Mouse (Mus musculus): ENCODE measurements around the gene Ap2s1. TPM values are rescaled to one million over a fixed set of nuclear protein-coding genes. Genes with fewer than 3 reads are reported as not detected.
A peak's percentile ranks its signal among the peaks of the same experiment; 100 is the strongest.

Gene Ap2s1
- polyA plus RNA-seq, 1 experiment from 2014 or later = 287 TPM

DNA sequence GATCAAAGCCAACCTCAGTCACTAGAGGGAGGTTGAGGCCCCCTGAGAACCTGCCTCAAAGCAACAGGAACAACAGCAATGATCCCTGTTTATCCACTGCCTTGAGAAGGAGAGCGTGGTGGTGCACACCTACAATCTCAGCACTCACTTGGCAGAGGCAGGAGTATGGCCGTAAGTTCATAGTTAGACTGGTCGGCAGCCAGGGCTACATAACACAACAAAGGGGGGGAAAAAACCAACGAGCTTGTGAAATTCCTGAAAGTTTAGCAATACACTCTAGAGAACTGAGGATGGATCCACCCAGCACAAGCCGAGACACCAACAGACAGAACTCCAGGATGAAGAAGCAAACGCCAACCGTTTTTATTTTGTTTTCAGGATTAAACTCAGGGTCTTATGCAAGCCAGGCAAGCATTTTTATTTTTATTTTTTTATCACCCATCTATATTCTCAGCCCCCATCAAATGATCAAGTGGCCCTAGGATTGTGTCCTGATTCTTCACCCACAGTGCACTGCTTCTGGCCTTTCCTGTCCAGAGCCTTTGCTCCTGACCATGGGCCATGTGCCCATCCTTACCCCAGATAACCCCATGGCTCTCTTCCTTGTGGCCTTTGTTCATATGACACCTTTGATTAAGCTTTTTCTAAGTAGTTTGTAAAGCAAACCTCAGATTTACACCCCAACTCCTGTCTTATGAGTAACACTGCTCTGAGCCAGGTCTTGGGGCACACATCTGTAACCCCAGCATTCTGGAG is 25.4 kb downstream of the Ap2s1 start:
- no peaks in the 10 kb centered on the region for H3K27me3 ChIP-seq (ENCODE audit: insufficient read depth, low read length)
- ATAC-seq (ENCODE audit: insufficient read depth) (no peak), DNase-seq (no peak)
- H3K4me2 ChIP-seq = no peak overlapping the region
- H3K4me3 ChIP-seq (ENCODE audit: low read depth, low read length) = no peak overlapping the region
- TF ChIP-seq CTCF (IDR thresholded peaks at IDR 0.05; ENCODE audit: low read depth) = no peak
- H3K36me3 ChIP-seq (ENCODE audit: insufficient read depth) = no peaks in the 10 kb centered on the region
- H3K4me1 ChIP-seq (ENCODE audit: insufficient read depth) = peaks cover 6% of the 10 kb centered on the region
- 80% methylated on average over 7 of the region's 7 CpGs for WGBS
- no peak overlapping the region for H3K9ac ChIP-seq
- no peak overlapping the region for H3K27ac ChIP-seq (ENCODE audit: low read depth)
- no peaks in the 10 kb centered on the region for H3K9me3 ChIP-seq (ENCODE audit: low read depth, low read length)

GRCm38 (mm10) chr7:16766443-16766842 is 28.2 kb downstream of the Ap2s1 start:
- Histone ChIP-seq H3K4me1 (ENCODE audit: insufficient read depth) (no peaks in the 10 kb centered on the region; the same call in 1 of the 2 replicates), H3K27ac (ENCODE audit: low read depth) (no peak overlapping the region), H3K4me3 (ENCODE audit: low read depth, low read length) (no peak overlapping the region), H3K9me3 (ENCODE audit: low read depth, low read length) (no peaks in the 10 kb centered on the region), H3K36me3 (ENCODE audit: insufficient read depth) (no peaks in the 10 kb centered on the region), H3K4me2 (no peak overlapping the region), H3K27me3 (ENCODE audit: insufficient read depth, low read length) (no peaks in the 10 kb centered on the region), H3K9ac (no peak overlapping the region)
- ATAC-seq (ENCODE audit: insufficient read depth) = no peak
- WGBS = 42% methylated on average over 2 of the region's 2 CpGs
- no peak for DNase-seq
- TF ChIP-seq CTCF (IDR thresholded peaks at IDR 0.05; ENCODE audit: low read depth) = no peak

DNA sequence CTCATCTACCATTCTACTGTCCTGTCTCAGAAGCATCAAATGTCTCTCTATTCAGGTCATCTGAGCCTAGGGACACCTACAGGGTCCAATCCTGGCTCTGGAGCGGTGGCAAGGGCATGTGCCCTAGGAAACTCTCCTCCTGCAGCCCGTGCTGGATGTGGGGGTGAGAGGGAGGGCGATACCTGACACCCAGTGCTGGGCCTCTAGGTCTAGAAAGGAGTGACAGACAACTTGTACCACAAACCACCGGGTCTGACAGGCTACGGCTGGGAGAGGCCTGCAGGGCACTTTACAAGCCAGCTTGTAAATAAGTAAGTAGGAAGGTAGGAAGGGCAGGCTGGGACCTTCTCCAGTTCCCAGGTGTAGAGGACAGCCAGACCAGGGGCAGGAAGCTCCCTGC is 37.7 kb downstream of the Ap2s1 start:
- no peak for TF ChIP-seq CTCF (IDR thresholded peaks at IDR 0.05; ENCODE audit: low read depth)
- H3K27ac ChIP-seq (ENCODE audit: low read depth) = no peak overlapping the region
- no peak overlapping the region for H3K9ac ChIP-seq
- H3K4me1 ChIP-seq (ENCODE audit: insufficient read depth) = no peaks in the 10 kb centered on the region
- ATAC-seq (ENCODE audit: insufficient read depth) (no peak), DNase-seq (no peak)
- H3K27me3 ChIP-seq (ENCODE audit: insufficient read depth, low read length) = no peaks in the 10 kb centered on the region
- H3K9me3 ChIP-seq (ENCODE audit: low read depth, low read length) = no peaks in the 10 kb centered on the region
- no peak overlapping the region for H3K4me3 ChIP-seq (ENCODE audit: low read depth, low read length)
- H3K4me2 ChIP-seq = no peak overlapping the region
- WGBS = 48% methylated on average over 5 of the region's 5 CpGs
- H3K36me3 ChIP-seq (ENCODE audit: insufficient read depth) = no peaks in the 10 kb centered on the region

DNA sequence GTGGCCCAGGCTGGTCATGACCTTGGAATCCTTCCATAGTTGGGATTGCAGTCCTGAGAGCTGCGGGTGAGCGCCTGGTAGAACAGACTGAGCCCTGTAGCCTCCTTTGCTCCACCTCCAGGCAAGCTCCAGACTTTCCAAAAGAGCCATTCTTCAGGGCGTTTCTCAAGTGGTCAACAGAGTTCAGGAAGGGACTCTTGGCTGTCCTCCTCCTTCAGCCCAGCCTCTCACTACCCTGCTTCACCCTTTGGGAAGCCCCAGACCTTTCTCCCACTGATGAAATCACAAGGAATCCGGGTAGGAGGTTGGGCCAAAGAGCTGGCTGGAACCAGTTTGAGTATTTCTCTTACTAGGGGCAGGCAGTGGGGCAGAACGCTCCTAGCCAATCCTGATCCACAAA is 41.9 kb downstream of the Ap2s1 start:
- whole genome bisulfite sequencing = 53% methylated on average over 5 of the region's 5 CpGs
- no peak overlapping the region for H3K4me2 ChIP-seq

DNA sequence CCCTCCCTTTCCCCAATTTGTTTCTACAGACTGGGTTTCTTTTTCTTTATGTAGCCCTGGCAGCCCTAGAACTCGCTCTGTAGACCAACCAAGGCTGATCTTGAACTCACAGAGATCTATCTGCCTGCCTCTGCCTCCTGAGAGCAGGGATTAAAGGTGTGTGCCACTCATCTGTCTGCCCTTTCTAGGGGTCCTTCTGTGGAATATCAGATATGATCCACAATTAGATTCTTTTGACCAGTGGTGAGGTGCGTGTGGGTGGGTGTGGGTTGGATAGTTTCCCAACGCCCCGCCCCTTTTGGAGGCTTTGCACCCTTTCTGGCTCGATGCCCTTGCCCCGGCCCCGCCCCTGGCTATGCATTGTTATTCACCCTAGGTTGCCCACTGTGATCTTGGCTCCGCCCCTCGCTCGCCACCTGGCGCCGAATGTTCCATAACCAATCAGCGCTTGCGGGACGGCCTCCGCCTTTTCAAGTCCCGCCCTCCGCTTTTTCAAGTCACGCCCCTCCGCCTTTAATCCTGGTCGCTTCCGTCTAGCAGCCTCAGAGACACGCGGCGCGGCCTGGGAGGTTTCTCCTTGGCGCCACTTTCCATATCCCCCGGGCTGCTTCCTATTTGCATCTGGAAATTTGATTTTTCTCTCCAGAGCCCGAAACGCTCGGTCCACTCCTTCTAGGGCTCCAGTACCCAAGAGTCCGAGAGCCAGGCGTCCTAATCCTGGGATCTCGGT is 42.8 kb downstream of the Ap2s1 start, which contains the start of gene Slc1a5:
Gene Slc1a5, plus strand, starts transcription at position 516 of the 730 bp plus-strand sequence.
- H3K4me2 ChIP-seq = peak within 1 kb of the TSS; percentile 100
- no peaks in the 10 kb centered on the region for H3K36me3 ChIP-seq (ENCODE audit: insufficient read depth)
- peak within 1 kb of the TSS; percentile 71 for H3K4me3 ChIP-seq (ENCODE audit: low read depth, low read length)
- H3K9ac ChIP-seq = peak within 1 kb of the TSS; percentile 72
- TF ChIP-seq CTCF (IDR thresholded peaks at IDR 0.05; ENCODE audit: low read depth) = peak; percentile 20; the same call in 1 of the 2 replicates
- H3K4me1 ChIP-seq (ENCODE audit: insufficient read depth) = peaks cover 10% of the 10 kb centered on the region
- H3K9me3 ChIP-seq (ENCODE audit: low read depth, low read length) = no peaks in the 10 kb centered on the region
- H3K27me3 ChIP-seq (ENCODE audit: insufficient read depth, low read length) = no peaks in the 10 kb centered on the region
- WGBS = 3% methylated on average over 34 of the region's 34 CpGs
- DNase-seq (peak; percentile 97), ATAC-seq (ENCODE audit: insufficient read depth) (peak; percentile 81)
- H3K27ac ChIP-seq (ENCODE audit: low read depth) = peak within 1 kb of the TSS; percentile 65; the same call in 1 of the 2 replicates

More for the DNA sequence above, 41.9 kb downstream of the Ap2s1 start:
- H3K9ac ChIP-seq = no peak overlapping the region
- ATAC-seq (ENCODE audit: insufficient read depth) (no peak), DNase-seq (peak; percentile 25)
- no peak overlapping the region for H3K4me3 ChIP-seq (ENCODE audit: low read depth, low read length)
- no peaks in the 10 kb centered on the region for H3K9me3 ChIP-seq (ENCODE audit: low read depth, low read length)
- no peaks in the 10 kb centered on the region for H3K36me3 ChIP-seq (ENCODE audit: insufficient read depth)
- no peaks in the 10 kb centered on the region for H3K27me3 ChIP-seq (ENCODE audit: insufficient read depth, low read length)
- TF ChIP-seq CTCF (IDR thresholded peaks at IDR 0.05; ENCODE audit: low read depth) = no peak
- peaks cover 10% of the 10 kb centered on the region for H3K4me1 ChIP-seq (ENCODE audit: insufficient read depth)
- no peak overlapping the region for H3K27ac ChIP-seq (ENCODE audit: low read depth)

DNA sequence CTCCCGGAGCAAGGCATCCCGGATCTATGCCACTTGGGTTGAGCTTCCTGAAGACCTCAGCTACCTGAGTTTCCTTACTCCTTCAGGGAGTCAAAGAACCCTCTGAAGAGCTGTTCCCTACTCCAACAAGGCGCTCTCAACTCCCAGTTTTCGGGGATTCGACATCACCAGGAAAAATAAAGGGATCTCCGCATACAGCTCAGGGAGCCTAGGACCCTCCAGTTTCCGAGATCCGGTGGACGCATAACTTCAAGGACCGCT is 43.3 kb downstream of the Ap2s1 start:
- peaks cover 10% of the 10 kb centered on the region for H3K4me1 ChIP-seq (ENCODE audit: insufficient read depth)
- no peak for TF ChIP-seq CTCF (IDR thresholded peaks at IDR 0.05; ENCODE audit: low read depth)
- peak overlapping the region; percentile 71 for H3K4me3 ChIP-seq (ENCODE audit: low read depth, low read length)
- WGBS = 0% methylated on average over 10 of the region's 10 CpGs
- H3K27ac ChIP-seq (ENCODE audit: low read depth) = peak overlapping the region; percentile 65; the same call in 1 of the 2 replicates
- no peaks in the 10 kb centered on the region for H3K27me3 ChIP-seq (ENCODE audit: insufficient read depth, low read length)
- H3K9ac ChIP-seq = peak overlapping the region; percentile 72
- peak overlapping the region; percentile 100 for H3K4me2 ChIP-seq
- DNase-seq = no peak
- ATAC-seq (ENCODE audit: insufficient read depth) = no peak
- no peaks in the 10 kb centered on the region for H3K9me3 ChIP-seq (ENCODE audit: low read depth, low read length)
- H3K36me3 ChIP-seq (ENCODE audit: insufficient read depth) = no peaks in the 10 kb centered on the region
